Mouse (Mus musculus): ENCODE data around the gene Amph.

Gene Amph

GRCm38 (mm10) chr13:19008440-19008839 is 60.4 kb downstream of the Amph start:
- no peak for TF ChIP-seq GATA4 (IDR thresholded peaks at IDR 0.05; ENCODE audit: insufficient replicate concordance, low read length)

GRCm38 (mm10) chr13:19014825-19015375 is 66.9 kb downstream of the Amph start:
- no peak for TF ChIP-seq GATA4 (IDR thresholded peaks at IDR 0.05; ENCODE audit: insufficient replicate concordance, low read length)

GRCm38 (mm10) chr13:19021529-19021928 is 73.5 kb downstream of the Amph start:
- TF ChIP-seq GATA4 (IDR thresholded peaks at IDR 0.05; ENCODE audit: insufficient replicate concordance, low read length): no peak

- TF ChIP-seq GATA4 (IDR thresholded peaks at IDR 0.05; ENCODE audit: insufficient replicate concordance, low read length): no peak
Measured at GRCm38 (mm10) chr13:19022310-19022709, 74.3 kb downstream of the Amph start.

GRCm38 (mm10) chr13:19025091-19025688 is 77.2 kb downstream of the Amph start:
- TF ChIP-seq GATA4 (IDR thresholded peaks at IDR 0.05; ENCODE audit: insufficient replicate concordance, low read length): no peak

GRCm38 (mm10) chr13:19025906-19026305 is 77.9 kb downstream of the Amph start:
- TF ChIP-seq GATA4 (IDR thresholded peaks at IDR 0.05; ENCODE audit: insufficient replicate concordance, low read length): no peak

GRCm38 (mm10) chr13:19026923-19027322 is 78.9 kb downstream of the Amph start:
- TF ChIP-seq GATA4 (IDR thresholded peaks at IDR 0.05; ENCODE audit: insufficient replicate concordance, low read length): no peak

- no peak for TF ChIP-seq GATA4 (IDR thresholded peaks at IDR 0.05; ENCODE audit: insufficient replicate concordance, low read length)
Measured at GRCm38 (mm10) chr13:19027766-19028350, 79.9 kb downstream of the Amph start.

GRCm38 (mm10) chr13:19031916-19032688 is 84.1 kb downstream of the Amph start:
- no peak for TF ChIP-seq GATA4 (IDR thresholded peaks at IDR 0.05; ENCODE audit: insufficient replicate concordance, low read length)

- no peak for TF ChIP-seq GATA4 (IDR thresholded peaks at IDR 0.05; ENCODE audit: insufficient replicate concordance, low read length)
Measured at GRCm38 (mm10) chr13:19052090-19052489, 104.1 kb downstream of the Amph start.

- TF ChIP-seq GATA4 (IDR thresholded peaks at IDR 0.05; ENCODE audit: insufficient replicate concordance, low read length): no peak
Measured at GRCm38 (mm10) chr13:19054504-19054903, 106.5 kb downstream of the Amph start.

GRCm38 (mm10) chr13:19072261-19072660 is 124.3 kb downstream of the Amph start:
- no peak for TF ChIP-seq GATA4 (IDR thresholded peaks at IDR 0.05; ENCODE audit: insufficient replicate concordance, low read length)

GRCm38 (mm10) chr13:19077427-19077826 is 129.4 kb downstream of the Amph start:
- no peak for TF ChIP-seq GATA4 (IDR thresholded peaks at IDR 0.05; ENCODE audit: insufficient replicate concordance, low read length)

- no peak for TF ChIP-seq GATA4 (IDR thresholded peaks at IDR 0.05; ENCODE audit: insufficient replicate concordance, low read length)
Measured at GRCm38 (mm10) chr13:19081932-19082331, 133.9 kb downstream of the Amph start.

GRCm38 (mm10) chr13:19094571-19094970 is 146.6 kb downstream of the Amph start:
- TF ChIP-seq GATA4 (IDR thresholded peaks at IDR 0.05; ENCODE audit: insufficient replicate concordance, low read length): no peak

- TF ChIP-seq GATA4 (IDR thresholded peaks at IDR 0.05; ENCODE audit: insufficient replicate concordance, low read length): no peak
Measured at GRCm38 (mm10) chr13:19097117-19097516, 149.1 kb downstream of the Amph start.

Data from liver, adult (tissue).